Mouse (Mus musculus): ENCODE measurements around the gene Nos1. TPM values are rescaled to one million over a fixed set of nuclear protein-coding genes. Genes with fewer than 3 reads are reported as not detected.

The Nos1 gene
- polyA plus RNA-seq, 1 experiment from 2014 or later = 3.0 TPM

GRCm38 (mm10) chr5:118004619-118005018, 223.8 kb downstream of the Nos1 start:
- H3K9ac ChIP-seq = no peak overlapping the region
- H3K9me3 ChIP-seq (ENCODE audit: control insufficient read depth, low read length) = no peaks in the 10 kb centered on the region
- no peak for ATAC-seq (ENCODE audit: low FRiP score)
- H3K4me2 ChIP-seq (replicated peaks) = no peak overlapping the region
- WGBS = 77% methylated on average over 8 of the region's 8 CpGs
- DNase-seq (ENCODE audit: low spot score) = peak; percentile 59
- no peak overlapping the region for H3K4me3 ChIP-seq (replicated peaks; ENCODE audit: low read length)
- H3K27ac ChIP-seq = no peak overlapping the region
- H3K36me3 ChIP-seq (replicated peaks; ENCODE audit: control insufficient read depth, insufficient read depth) = peaks cover 99% of the 10 kb centered on the region
- H3K4me1 ChIP-seq (replicated peaks; ENCODE audit: control insufficient read depth, insufficient read depth, low read length) = no peaks in the 10 kb centered on the region
- H3K27me3 ChIP-seq (ENCODE audit: control insufficient read depth, insufficient read depth, low read length) = no peaks in the 10 kb centered on the region

GRCm38 (mm10) chr5:118005728-118006127, 224.9 kb downstream of the Nos1 start:
- no peak overlapping the region for H3K4me3 ChIP-seq (replicated peaks; ENCODE audit: low read length)
- H3K4me1 ChIP-seq (replicated peaks; ENCODE audit: control insufficient read depth, insufficient read depth, low read length) = no peaks in the 10 kb centered on the region
- ATAC-seq (ENCODE audit: low FRiP score) (no peak), DNase-seq (ENCODE audit: low spot score) (no peak)
- H3K27ac ChIP-seq = no peak overlapping the region
- no peaks in the 10 kb centered on the region for H3K27me3 ChIP-seq (ENCODE audit: control insufficient read depth, insufficient read depth, low read length)
- 87% methylated on average over 1 of the region's 1 CpGs for WGBS
- no peak overlapping the region for H3K9ac ChIP-seq
- no peak overlapping the region for H3K4me2 ChIP-seq (replicated peaks)
- no peaks in the 10 kb centered on the region for H3K9me3 ChIP-seq (ENCODE audit: control insufficient read depth, low read length)
- peaks cover 97% of the 10 kb centered on the region for H3K36me3 ChIP-seq (replicated peaks; ENCODE audit: control insufficient read depth, insufficient read depth)

- Histone ChIP-seq H3K9me3 (ENCODE audit: control insufficient read depth, low read length) (no peaks in the 10 kb centered on the region), H3K36me3 (replicated peaks; ENCODE audit: control insufficient read depth, insufficient read depth) (peaks cover 78% of the 10 kb centered on the region)
- 92% methylated on average over 13 of the region's 13 CpGs for WGBS
Measured at GRCm38 (mm10) chr5:118008344-118008743, 227.5 kb downstream of the Nos1 start.

More at GRCm38 (mm10) chr5:118008344-118008743, 227.5 kb downstream of the Nos1 start:
- Histone ChIP-seq H3K27ac (no peak overlapping the region), H3K4me3 (replicated peaks; ENCODE audit: low read length) (no peak overlapping the region), H3K27me3 (ENCODE audit: control insufficient read depth, insufficient read depth, low read length) (no peaks in the 10 kb centered on the region), H3K9ac (no peak overlapping the region), H3K4me1 (replicated peaks; ENCODE audit: control insufficient read depth, insufficient read depth, low read length) (no peaks in the 10 kb centered on the region), H3K4me2 (replicated peaks) (no peak overlapping the region)
- ATAC-seq (ENCODE audit: low FRiP score) (no peak), DNase-seq (ENCODE audit: low spot score) (no peak)

Other genes with a start within 250 kb of the Nos1 start
- gene Fbxo21, start 195.7 kb downstream of the Nos1 start, polyA plus RNA-seq (2014; fragmentation: Nextera tagmentation; extraction: Ambion mirVana) = 142 and 156 TPM in 2 replicates
- gene Tesc, start 246.7 kb downstream of the Nos1 start, polyA plus RNA-seq (2014; fragmentation: Nextera tagmentation; extraction: Ambion mirVana) = 4.3 and 4.9 TPM in 2 replicates

Measured in hindbrain, embryonic 14.5 days (tissue).